Mouse (Mus musculus) regulatory T cell (primary cell): Measurements from ENCODE around the gene Pdx1.

Source experiments
- in situ Hi-C: fragments of 300-600 bp; cut with MboI, MseI; formaldehyde crosslinking; loops from one replicate; pipeline ENCODE4 v1.15.1; 2025; ENCODE audit warnings: high pct_unique_total_duplicates

Gene Pdx1

GRCm38 (mm10) chr5:147269926-147270672 is at the start of gene Pdx1:
Gene Pdx1, plus strand, starts transcription at chr5:147269959.
- in situ Hi-C loops: no loop called here

GRCm38 (mm10) chr5:147227354-147228112 is 42.2 kb upstream of the Pdx1 start:
- in situ Hi-C loops: loop anchor here (5.0 kb wide), 2 partner anchors 245 to 285 kb away; no protein-coding TSS in a partner anchor

GRCm38 (mm10) chr5:147235406-147236309 is 34.1 kb upstream of the Pdx1 start:
- in situ Hi-C loops: loop anchor here (10.0 kb wide), 1 partner anchor 321 kb away; no protein-coding TSS in a partner anchor

GRCm38 (mm10) chr5:147243908-147244307 is 25.9 kb upstream of the Pdx1 start:
- in situ Hi-C loops: no loop called here

GRCm38 (mm10) chr5:147260189-147260588 is 9.6 kb upstream of the Pdx1 start:
- in situ Hi-C loops: no loop called here

- in situ Hi-C loops: no loop called here
These were observed 9.0 kb upstream of the Pdx1 start for GRCm38 (mm10) chr5:147260778-147261177.

- in situ Hi-C loops: no loop called here
These were observed 7.7 kb upstream of the Pdx1 start for GRCm38 (mm10) chr5:147261899-147262541.

GRCm38 (mm10) chr5:147263945-147264344 is 5.8 kb upstream of the Pdx1 start:
- in situ Hi-C loops: no loop called here

- in situ Hi-C loops: no loop called here
These were observed 2.3 kb upstream of the Pdx1 start for GRCm38 (mm10) chr5:147267434-147267833.

GRCm38 (mm10) chr5:147268728-147269127 is 1.0 kb upstream of the Pdx1 start:
- in situ Hi-C loops: no loop called here

GRCm38 (mm10) chr5:147269371-147269770 is 388 bp upstream of the Pdx1 start:
- in situ Hi-C loops: no loop called here

- in situ Hi-C loops: no loop called here
These were observed 1.2 kb downstream of the Pdx1 start for GRCm38 (mm10) chr5:147270673-147271655.

GRCm38 (mm10) chr5:147272046-147272807 is 2.5 kb downstream of the Pdx1 start:
- in situ Hi-C loops: no loop called here

- in situ Hi-C loops: no loop called here
These were observed 3.1 kb downstream of the Pdx1 start for GRCm38 (mm10) chr5:147272808-147273345.

GRCm38 (mm10) chr5:147274174-147275141 is 4.7 kb downstream of the Pdx1 start:
- in situ Hi-C loops: no loop called here

- in situ Hi-C loops: no loop called here
These were observed 6.0 kb downstream of the Pdx1 start for GRCm38 (mm10) chr5:147275761-147276160.

- in situ Hi-C loops: no loop called here
These were observed 7.2 kb downstream of the Pdx1 start for GRCm38 (mm10) chr5:147276701-147277546.
